Mouse (Mus musculus) MEL (cell line): Measurements from ENCODE around the gene Tnnc2.

Experiments used
- CTCF ChIP-seq, 3 experiments: IDR thresholded peaks in 2 of 3; conservative IDR thresholded peaks in 1 of 3; 2 replicates each; pipeline ENCODE4 v1.5.1; 2011 to 2012; ENCODE audit warnings: low read length in 3 of 3, low read depth in 2 of 3, mild to moderate bottlenecking in 2 of 3, improper control_type of control experiment in 1 of 3, inconsistent platforms in 1 of 3, mixed read lengths in 1 of 3, moderate library complexity in 1 of 3; ENCODE audit not compliant: control insufficient read depth in 1 of 3, insufficient read depth in 1 of 3, poor library complexity in 1 of 3, severe bottlenecking in 1 of 3
- JUND ChIP-seq: IDR thresholded peaks from 2 replicates; pipeline ENCODE4 v1.6.1; 2011; ENCODE audit warnings: low read depth, mild to moderate bottlenecking, improper control_type of control experiment, low read length
- MAFK ChIP-seq: IDR thresholded peaks from 2 replicates; pipeline ENCODE4 v1.6.1; 2011; ENCODE audit warnings: low read depth, mild to moderate bottlenecking, low read length, improper control_type of control experiment, borderline replicate concordance
- MAX ChIP-seq: IDR thresholded peaks from 2 replicates; pipeline ENCODE4 v1.6.1; 2011; ENCODE audit warnings: low read length, improper control_type of control experiment
- MXI1 ChIP-seq: IDR thresholded peaks from 2 replicates; pipeline ENCODE4 v1.6.1; 2011; ENCODE audit warnings: mild to moderate bottlenecking, low read depth, low read length, improper control_type of control experiment
- NELFE ChIP-seq: IDR thresholded peaks from 2 replicates; pipeline ENCODE4 v1.6.1; 2011; ENCODE audit warnings: low read depth, low read length, improper control_type of control experiment
- POLR2A ChIP-seq, 2 experiments: IDR thresholded peaks; 2 replicates each; pipeline ENCODE4 v1.6.1; 2011 to 2012; ENCODE audit warnings: low read length in 2 of 2, mild to moderate bottlenecking in 2 of 2, control low read depth in 1 of 2, improper control_type of control experiment in 1 of 2, low read depth in 1 of 2, moderate library complexity in 1 of 2; ENCODE audit not compliant: control insufficient read depth in 1 of 2, insufficient read depth in 1 of 2, poor library complexity in 1 of 2
- POLR2AphosphoS2 ChIP-seq: IDR thresholded peaks from 2 replicates; pipeline ENCODE4 v1.6.1; 2011; ENCODE audit warnings: low read length, improper control_type of control experiment
- RAD21 ChIP-seq: IDR thresholded peaks from 2 replicates; pipeline ENCODE4 v1.6.1; 2011; ENCODE audit warnings: mild to moderate bottlenecking, low read depth, low read length, improper control_type of control experiment
- USF2 ChIP-seq, 2 experiments: IDR thresholded peaks; 2 replicates each; pipeline ENCODE4 v1.6.1; 2011 to 2012; ENCODE audit warnings: improper control_type of control experiment in 2 of 2, low read length in 2 of 2, borderline replicate concordance in 1 of 2, inconsistent platforms in 1 of 2, low read depth in 1 of 2, mild to moderate bottlenecking in 1 of 2; ENCODE audit not compliant: insufficient read depth in 1 of 2

DNA sequence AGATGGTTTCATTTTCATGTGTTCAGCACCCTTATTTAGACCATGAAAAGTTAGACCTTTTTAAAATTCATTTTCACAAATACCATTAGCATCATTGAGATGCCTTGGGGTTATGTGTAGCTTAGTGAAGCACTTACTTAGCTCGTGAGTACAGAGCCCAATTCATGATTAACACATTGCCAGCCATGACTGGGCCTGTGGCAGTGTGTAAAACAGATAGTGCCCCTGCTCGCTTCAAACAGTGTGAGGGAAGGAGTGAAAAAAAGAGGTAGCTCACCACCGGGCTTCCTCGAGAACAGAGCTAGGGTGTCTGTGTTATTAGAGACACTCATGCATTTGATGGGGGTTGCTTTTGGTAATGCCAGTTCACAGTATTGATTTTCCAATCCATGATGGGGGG lies 31.6 kb downstream of the Tnnc2 start:
- TF ChIP-seq MAX (no peak), NELFE (no peak), POLR2A (IDR thresholded peaks at IDR 0.05; ENCODE audit: control insufficient read depth in 1 of 2, insufficient read depth in 1 of 2, low read depth in 1 of 2, low read length in 2 of 2, poor library complexity in 1 of 2) (no peak), POLR2AphosphoS2 (no peak), USF2 (IDR thresholded peaks at IDR 0.05; ENCODE audit: borderline replicate concordance in 1 of 2, insufficient read depth in 1 of 2, low read depth in 1 of 2, low read length in 2 of 2) (no peak), CTCF (IDR thresholded peaks at IDR 0.05 in 2 of 3, conservative IDR thresholded peaks at IDR 0.05 in 1 of 3; ENCODE audit: control insufficient read depth in 1 of 3, insufficient read depth in 1 of 3, low read depth in 2 of 3, low read length in 3 of 3, poor library complexity in 1 of 3, severe bottlenecking in 1 of 3) (no peak), JUND (no peak), MAFK (no peak), MXI1 (no peak), RAD21 (no peak)
